Mouse (Mus musculus) myocyte (in vitro differentiated cells): ENCODE measurements at regions not wholly inside any gene's neighbourhood (a gene's known extent, or its start where the extent isn't known, plus 50 kb on each side); places are given as distances from the start of the nearest gene placed in this dataset.

Experiments used
- CEBPB ChIP-seq: IDR thresholded peaks from 2 replicates; pipeline ENCODE4 v1.6.1; 2011; ENCODE audit warnings: mild to moderate bottlenecking, moderate library complexity; ENCODE audit not compliant: poor library complexity, insufficient read depth, severe bottlenecking
- MAX ChIP-seq: IDR thresholded peaks from one replicate; pipeline ENCODE4 v1.6.1; 2011; ENCODE audit warnings: low read depth, mild to moderate bottlenecking, control low read depth
- MYOD1 ChIP-seq, 3 experiments: IDR thresholded peaks; one replicate each; pipeline ENCODE4 v1.6.1; 2011; ENCODE audit warnings: control low read depth in 2 of 3, low read depth in 2 of 3, mild to moderate bottlenecking in 2 of 3, moderate library complexity in 1 of 3; ENCODE audit not compliant: insufficient read length in 2 of 3, control insufficient read depth in 1 of 3
- POLR2A ChIP-seq: IDR thresholded peaks from one replicate; pipeline ENCODE4 v1.6.1; 2011; ENCODE audit warnings: low read depth, mild to moderate bottlenecking, control low read depth, moderate library complexity; ENCODE audit not compliant: insufficient read length
- TCF12 ChIP-seq: IDR thresholded peaks from one replicate; pipeline ENCODE4 v1.6.1; 2011; ENCODE audit warnings: mild to moderate bottlenecking, control low read depth; ENCODE audit not compliant: poor library complexity, insufficient read depth, severe bottlenecking
- USF1 ChIP-seq: IDR thresholded peaks from one replicate; pipeline ENCODE4 v1.6.1; 2011; ENCODE audit warnings: low read depth, mild to moderate bottlenecking, control low read depth, moderate library complexity

DNA sequence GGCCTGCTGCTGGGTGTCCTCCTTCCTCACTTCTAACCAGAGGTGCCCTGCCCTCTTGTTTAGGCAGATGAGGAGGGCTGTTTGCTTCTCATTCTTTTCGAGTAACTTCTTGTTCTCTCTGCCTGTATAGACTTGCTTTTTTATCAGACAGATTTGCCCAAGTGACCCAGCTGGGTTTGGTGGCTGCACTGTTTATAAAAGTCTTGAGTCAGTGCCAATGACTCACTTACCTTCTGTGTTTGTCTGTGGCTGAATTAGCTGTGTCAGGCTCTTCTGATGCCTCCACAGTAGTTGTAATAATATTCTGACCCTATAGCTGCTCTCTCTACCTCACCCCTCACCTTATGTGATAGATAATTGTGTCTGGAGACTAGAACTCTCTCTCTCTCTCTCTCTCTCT is 62.2 kb upstream of the Kcna4 start:
- TF ChIP-seq MAX = no peak
- TF ChIP-seq USF1 = no peak
- TF ChIP-seq POLR2A = no peak
- TF ChIP-seq CEBPB = no peak
- TF ChIP-seq MYOD1 (IDR thresholded peaks at IDR 0.05; ENCODE audit: control insufficient read depth in 1 of 3, insufficient read length in 2 of 3, low read depth in 2 of 3) = no peak
- no peak for TF ChIP-seq TCF12
